ENCODE assay signal across 9 mouse cellular contexts in the genomic region with DNA sequence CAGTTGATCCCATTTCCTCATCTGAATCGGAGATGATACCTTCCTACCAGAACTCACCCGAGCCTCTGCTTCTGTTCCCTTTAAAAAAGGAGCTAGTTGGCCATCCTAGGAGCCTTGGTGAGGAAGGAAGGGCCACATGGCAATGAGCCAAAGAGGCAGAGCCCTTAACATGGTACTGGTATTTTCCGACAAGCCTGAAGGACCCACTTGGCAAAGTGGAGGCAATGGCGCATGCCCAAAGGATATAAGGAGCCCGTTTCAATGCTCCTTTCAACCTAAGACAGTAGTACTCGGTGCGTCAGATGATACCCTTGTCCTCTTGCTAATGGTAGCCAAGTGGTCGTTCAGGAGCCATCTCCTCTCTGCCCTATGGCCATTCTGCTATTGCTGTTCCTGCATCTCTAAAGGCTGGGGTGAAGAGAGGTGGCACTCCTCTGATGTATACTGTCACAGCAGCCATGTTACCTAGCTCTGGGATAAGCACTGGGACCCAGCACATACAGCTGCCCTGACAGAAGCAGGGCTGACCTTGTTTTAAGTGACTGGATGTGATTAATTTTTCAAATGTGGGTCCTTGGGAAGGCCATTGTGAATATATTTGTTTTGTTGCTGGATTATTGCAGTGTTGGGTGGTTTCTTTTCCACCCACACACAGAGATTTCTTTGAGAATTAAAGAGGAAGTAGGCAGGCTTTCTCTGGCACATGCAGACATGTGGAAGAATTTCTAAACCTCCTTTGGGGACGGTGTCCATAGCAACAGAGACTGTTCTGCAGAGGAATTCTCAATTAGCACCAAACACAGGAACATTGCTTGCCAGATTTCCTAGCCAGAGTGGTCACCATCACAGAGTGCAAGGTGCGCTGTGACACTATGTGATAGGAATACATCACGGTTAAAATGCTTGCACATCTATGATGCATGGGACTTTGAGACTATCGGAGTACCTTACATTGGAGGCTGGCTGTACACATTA.
A peak's percentile ranks its signal among the peaks of the same experiment; 100 is the strongest.
DNase-seq lines count a peak whose midpoint lies in the region; ATAC-seq lines count a peak whose summit lies in the region.
"Had no signal": no experiment of that assay in that cellular context is flagged by ENCODE, and none has a peak within 500 bp of the region (broad histone marks: within the 10 kb centered on the region; RNA-seq: fewer than 3 reads in every experiment).

No protein-coding gene starts in this region.

- no peak overlapping the region for H3K4me3 ChIP-seq in neural tube, embryonic 12.5 days
- H3K4me3 ChIP-seq: limb, embryonic 15.5 days had no signal

- peaks cover 58% of the 10 kb centered on the region for H3K4me1 ChIP-seq in neural tube, embryonic 12.5 days

- WGBS in neural tube, embryonic 12.5 days: 61% methylated on average over 12 of the region's 12 CpGs

- no peak overlapping the region for H3K4me2 ChIP-seq in neural tube, embryonic 12.5 days (replicated peaks)
- H3K4me2 ChIP-seq: limb, embryonic 15.5 days had no signal

- H3K9ac ChIP-seq in neural tube, embryonic 12.5 days: no peak overlapping the region
- H3K9ac ChIP-seq: limb, embryonic 15.5 days had no signal

- H3K27ac ChIP-seq in neural tube, embryonic 12.5 days: peak overlapping the region; percentile 58
- H3K27ac ChIP-seq: limb, embryonic 15.5 days had no signal

- ATAC-seq in neural tube, embryonic 12.5 days (ENCODE audit: low FRiP score, low read depth): peak; percentile 39; the same call in 1 of the 2 replicates

- no peaks in the 10 kb centered on the region for H3K9me3 ChIP-seq in neural tube, embryonic 12.5 days
- H3K9me3 ChIP-seq: limb, embryonic 15.5 days had no signal

- H3K36me3 ChIP-seq in neural tube, embryonic 12.5 days: no peaks in the 10 kb centered on the region
- H3K36me3 ChIP-seq: limb, embryonic 15.5 days had no signal

- intact Hi-C loops in heart, postnatal 10 days (cut with DNase I): no loop called here
- intact Hi-C loops in left cerebral cortex, postnatal 14 days (cut with DNase I): loop anchor here (5.0 kb wide), 1 partner anchor 54 kb away; no protein-coding TSS in a partner anchor

- peak; percentile 48 for DNase-seq in MN1 (ENCODE audit: low spot score)
- peak; percentile 56 for DNase-seq in embryo, embryonic 11 days
- DNase-seq in heart, postnatal 10 days: peak; percentile 61 to 63
- DNase-seq in left cerebral cortex, postnatal 14 days (ENCODE audit: low spot score in 2 of 2): peak; percentile 77 to 91
- DNase-seq in spleen, adult 12 weeks (ENCODE audit: low spot score): no peak
- DNase-seq in adipocyte (ENCODE audit: low spot score): no peak
- DNase-seq in urinary bladder, adult 18-20 months (ENCODE audit: low spot score in 2 of 2): no peak

- H3K27me3 ChIP-seq in neural tube, embryonic 12.5 days (replicated peaks): no peaks in the 10 kb centered on the region
- H3K27me3 ChIP-seq: limb, embryonic 15.5 days had no signal

Comparison
In these comparisons a context has a peak if more than half of its experiments do, and no peak if none do; other contexts are left out.
1. DNase-seq: peak in MN1 (single experiment), embryo, embryonic 11 days (single experiment), heart, postnatal 10 days (2 of 2) and left cerebral cortex, postnatal 14 days (2 of 2); none in spleen, adult 12 weeks (single experiment), adipocyte (single experiment) and urinary bladder, adult 18-20 months (0 of 2).